Mouse (Mus musculus): ENCODE measurements around the gene Ttc28.

GRCm38 (mm10) chr5:111200167-111200840, 320.7 kb downstream of the Ttc28 start:
- TF ChIP-seq CTCF (IDR thresholded peaks at IDR 0.05; ENCODE audit: control insufficient read depth, insufficient read depth, low read length): no peak
- TF ChIP-seq POLR2A (IDR thresholded peaks at IDR 0.05; ENCODE audit: borderline replicate concordance, control insufficient read depth, low read depth, low read length): no peak
